Mouse (Mus musculus): Measurements from ENCODE around the gene Gm15217. TPM values are rescaled to one million over a fixed set of nuclear protein-coding genes. Genes with fewer than 3 reads are reported as not detected.

Gene Gm15217
- polyA plus RNA-seq (2021), result not detected

DNA sequence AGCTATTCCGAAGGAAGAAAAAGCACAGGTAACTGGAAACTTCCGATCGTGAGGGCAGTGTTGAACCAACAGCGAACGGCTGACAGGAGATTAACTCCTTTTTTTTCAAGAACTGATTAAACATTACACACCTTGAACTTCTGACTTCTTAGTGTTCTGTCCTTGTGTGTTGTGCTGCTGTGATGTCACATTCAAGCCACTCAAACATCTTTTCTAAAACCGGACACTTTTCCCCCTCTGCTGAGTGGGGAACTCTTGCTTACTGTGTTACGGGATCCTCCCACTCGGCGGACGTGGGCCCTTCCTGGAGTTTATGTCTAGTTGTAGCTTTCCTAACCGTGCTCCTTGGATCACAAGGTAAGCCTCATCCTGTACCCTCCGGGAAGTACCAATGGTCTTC is at the start of gene Gm15217:
Gm15217 (plus strand) TSS at position 130 of the 400 bp plus-strand sequence.
- ChIA-PET POLR2A (no interaction called here), CTCF (no interaction called here)
- in situ Hi-C loops (cut with MboI; ENCODE audit: low pct_unique_long_range_greater_than_20kb), result no loop called here
- DNase-seq (ENCODE audit: low read depth, low spot score) (no peak), ATAC-seq (no peak)
- H3K27me3 ChIP-seq, result no peaks in the 10 kb centered on the region
- TF ChIP-seq CTCF (IDR thresholded peaks at IDR 0.05), result no peak

DNA sequence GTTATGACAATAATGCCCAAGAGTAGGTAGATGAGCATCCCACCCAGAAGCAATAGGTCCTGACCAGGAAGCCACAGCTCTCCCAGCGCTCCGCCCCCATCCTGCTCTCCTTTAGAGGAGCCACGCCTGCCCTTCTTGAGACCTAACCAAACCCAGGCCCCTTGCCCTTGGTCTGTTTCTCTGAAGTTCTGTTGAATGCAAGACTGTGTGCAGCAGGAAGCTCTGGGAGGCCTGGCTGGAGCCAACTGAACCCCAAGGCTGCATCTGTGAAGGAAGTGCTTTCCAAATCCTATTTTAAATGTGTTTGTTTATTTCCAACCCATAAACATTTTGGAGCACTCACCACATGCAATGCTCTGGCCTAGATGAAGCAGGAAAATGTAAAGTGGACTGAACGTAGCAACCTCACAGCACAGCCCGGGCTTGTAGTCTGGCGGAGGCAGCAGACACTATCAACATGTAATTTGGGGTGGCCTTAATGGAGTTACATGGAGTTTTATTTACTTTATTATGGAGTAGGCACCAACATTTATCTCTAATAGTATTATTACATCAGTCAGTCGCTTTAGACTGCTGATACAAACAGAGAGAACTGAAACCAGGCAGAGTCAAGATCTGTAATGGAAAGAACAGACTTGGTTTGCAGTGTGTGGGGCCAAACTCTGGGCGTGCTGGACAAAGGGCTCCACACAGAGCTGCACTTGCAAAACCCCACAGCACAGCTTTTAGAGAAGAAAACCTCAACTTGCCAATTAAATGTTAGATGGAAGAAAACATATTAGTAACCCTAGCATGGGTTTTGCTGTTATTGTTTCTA is 45.6 kb upstream of the Gm15217 start:
- ATAC-seq, result no peak
- CTCF ChIA-PET, result no interaction called here

DNA sequence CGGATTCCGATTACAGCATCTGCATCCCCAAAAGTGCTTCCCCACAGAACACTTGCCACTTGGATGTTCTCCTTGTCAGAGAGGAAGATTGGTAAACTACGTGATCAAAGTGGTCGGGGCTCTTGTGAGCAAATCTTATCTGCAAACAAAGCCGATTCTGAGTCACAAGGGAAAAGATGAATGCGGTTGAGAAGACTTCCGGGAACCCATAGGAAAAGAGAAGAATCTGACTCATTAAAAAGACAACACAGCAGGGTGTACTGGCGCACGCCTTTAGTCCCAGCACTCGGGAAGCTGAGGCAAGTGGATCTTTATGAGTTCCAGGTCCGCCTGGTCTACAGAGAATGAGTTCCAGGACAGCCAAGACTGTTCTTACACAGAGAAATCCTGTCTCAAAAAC is 40.4 kb upstream of the Gm15217 start:
- no peak for TF ChIP-seq CTCF (IDR thresholded peaks at IDR 0.05)
- H3K27me3 ChIP-seq, result peaks cover 4% of the 10 kb centered on the region
- no peak for ATAC-seq
- DNase-seq (ENCODE audit: low read depth, low spot score), result no peak
- CTCF ChIA-PET, result interaction anchor here (1.1 kb wide), 1 partner anchor 25 kb away, joined by 3 read pairs; no protein-coding TSS in a partner anchor
- POLR2A ChIA-PET, result no interaction called here
- in situ Hi-C loops (cut with MboI; ENCODE audit: low pct_unique_long_range_greater_than_20kb), result no loop called here

More for the DNA sequence above, 45.6 kb upstream of the Gm15217 start:
- DNase-seq (ENCODE audit: low read depth, low spot score), result no peak
- TF ChIP-seq CTCF (IDR thresholded peaks at IDR 0.05), result no peak
- POLR2A ChIA-PET, result no interaction called here
- in situ Hi-C loops (cut with MboI; ENCODE audit: low pct_unique_long_range_greater_than_20kb), result no loop called here
- peaks cover 4% of the 10 kb centered on the region for H3K27me3 ChIP-seq

DNA sequence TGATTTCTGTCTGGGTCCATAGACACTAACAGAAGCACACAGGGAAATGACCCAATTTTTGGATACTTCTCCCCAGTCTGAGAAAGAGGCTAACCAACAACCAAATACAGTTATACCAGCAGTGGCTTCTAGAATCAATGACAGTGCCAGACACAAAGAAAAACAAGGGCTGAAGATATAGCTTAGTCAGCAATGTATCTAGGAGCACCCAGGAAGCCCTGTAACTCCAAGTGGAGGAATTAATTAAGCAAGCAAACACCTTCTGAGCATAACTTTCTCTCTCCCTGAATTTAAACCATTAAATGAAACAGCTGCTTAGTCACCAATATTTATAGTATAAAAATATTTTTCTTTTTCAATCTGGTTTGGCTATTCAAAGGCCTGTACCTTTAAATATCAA is 34.5 kb upstream of the Gm15217 start:
- POLR2A ChIA-PET, result no interaction called here
- no peak for ATAC-seq
- in situ Hi-C loops (cut with MboI; ENCODE audit: low pct_unique_long_range_greater_than_20kb), result no loop called here

DNA sequence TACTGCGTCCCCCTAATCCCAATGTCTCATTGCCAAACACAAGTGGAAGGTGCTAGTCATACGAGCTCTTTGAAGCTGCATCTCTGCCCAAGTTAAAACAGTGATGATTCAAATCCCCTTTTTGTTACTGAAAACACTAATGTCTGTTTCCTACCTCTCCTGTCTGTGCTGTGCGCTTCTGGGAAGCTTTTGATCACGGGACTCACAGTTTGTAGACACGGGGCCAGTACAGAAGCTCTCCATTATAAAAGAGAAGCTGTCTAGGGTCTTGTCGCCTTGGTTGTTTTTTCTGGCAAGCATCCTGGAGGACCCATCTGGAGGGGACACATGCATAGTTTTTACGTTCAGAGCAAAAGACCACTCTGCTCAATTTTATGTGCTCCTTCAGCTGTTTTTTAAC is 21.9 kb upstream of the Gm15217 start:
- CTCF ChIA-PET, result no interaction called here
- in situ Hi-C loops (cut with MboI; ENCODE audit: low pct_unique_long_range_greater_than_20kb), result no loop called here
- ATAC-seq, result no peak

More for the DNA sequence above, 34.5 kb upstream of the Gm15217 start:
- no peak for TF ChIP-seq CTCF (IDR thresholded peaks at IDR 0.05)
- H3K27me3 ChIP-seq, result no peaks in the 10 kb centered on the region
- CTCF ChIA-PET, result interaction anchor here (1.1 kb wide), 1 partner anchor 32 kb away, joined by 3 read pairs; no protein-coding TSS in a partner anchor
- DNase-seq (ENCODE audit: low read depth, low spot score), result no peak

DNA sequence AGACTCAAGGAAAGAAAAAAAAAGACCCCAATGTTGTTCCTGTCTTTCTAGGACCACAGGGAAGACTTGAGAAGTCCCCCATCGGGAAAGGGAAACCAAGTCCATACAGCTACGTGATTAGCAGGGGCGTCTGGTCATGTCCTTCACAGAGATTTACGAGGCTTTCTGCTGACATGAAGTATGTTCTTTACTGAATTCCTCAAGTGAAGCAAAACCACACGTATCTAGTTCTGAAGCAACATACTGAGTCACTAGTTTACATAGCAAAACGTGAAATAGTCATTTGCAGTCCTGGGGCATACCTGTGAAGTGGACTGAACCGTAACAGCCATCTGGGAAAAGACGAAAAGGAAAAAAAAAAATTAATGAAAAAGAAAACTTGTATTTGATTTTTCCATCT is 21.5 kb upstream of the Gm15217 start:
- no peak for TF ChIP-seq CTCF (IDR thresholded peaks at IDR 0.05)
- ChIA-PET CTCF (no interaction called here), POLR2A (interaction anchor here (1.0 kb wide), 1 partner anchor 19 kb away, joined by 3 read pairs; no protein-coding TSS in a partner anchor)
- in situ Hi-C loops (cut with MboI; ENCODE audit: low pct_unique_long_range_greater_than_20kb), result no loop called here
- H3K27me3 ChIP-seq, result no peaks in the 10 kb centered on the region
- ATAC-seq (no peak), DNase-seq (ENCODE audit: low read depth, low spot score) (peak; percentile 28)

More for the DNA sequence above, 21.9 kb upstream of the Gm15217 start:
- POLR2A ChIA-PET, result interaction anchor here (1.0 kb wide), 1 partner anchor 19 kb away, joined by 3 read pairs; no protein-coding TSS in a partner anchor
- H3K27me3 ChIP-seq, result no peaks in the 10 kb centered on the region
- DNase-seq (ENCODE audit: low read depth, low spot score), result no peak
- TF ChIP-seq CTCF (IDR thresholded peaks at IDR 0.05), result no peak

DNA sequence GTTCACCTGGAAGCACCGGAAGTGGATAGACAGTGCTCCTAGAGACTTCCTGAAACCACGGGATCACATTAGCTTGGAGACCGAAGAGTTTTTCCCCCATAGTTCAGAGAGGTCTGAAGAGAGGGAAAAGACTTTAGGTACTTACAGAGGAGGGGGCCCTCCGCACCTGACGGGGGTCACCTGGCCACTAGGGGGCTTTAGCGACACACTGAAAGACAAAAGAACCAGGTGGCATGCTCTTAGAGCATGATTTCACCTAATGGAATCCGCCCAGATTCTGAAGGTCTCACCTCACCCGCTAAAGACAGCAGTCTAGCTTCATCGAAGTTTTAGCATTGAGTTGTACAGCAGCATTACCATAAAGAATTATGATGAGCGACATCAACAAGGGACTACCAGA is 16.0 kb upstream of the Gm15217 start:
- in situ Hi-C loops (cut with MboI; ENCODE audit: low pct_unique_long_range_greater_than_20kb), result no loop called here
- POLR2A ChIA-PET, result interaction anchor here (0.6 to 0.7 kb wide), 2 partner anchors 205 to 263 kb away, joined by 3 read pairs; no protein-coding TSS in a partner anchor
- H3K27me3 ChIP-seq, result no peaks in the 10 kb centered on the region
- no peak for TF ChIP-seq CTCF (IDR thresholded peaks at IDR 0.05)
- no peak for ATAC-seq
- CTCF ChIA-PET, result interaction anchor here (1.5 kb wide), 1 partner anchor 9 kb away, joined by 3 read pairs; no protein-coding TSS in a partner anchor
- no peak for DNase-seq (ENCODE audit: low read depth, low spot score)

DNA sequence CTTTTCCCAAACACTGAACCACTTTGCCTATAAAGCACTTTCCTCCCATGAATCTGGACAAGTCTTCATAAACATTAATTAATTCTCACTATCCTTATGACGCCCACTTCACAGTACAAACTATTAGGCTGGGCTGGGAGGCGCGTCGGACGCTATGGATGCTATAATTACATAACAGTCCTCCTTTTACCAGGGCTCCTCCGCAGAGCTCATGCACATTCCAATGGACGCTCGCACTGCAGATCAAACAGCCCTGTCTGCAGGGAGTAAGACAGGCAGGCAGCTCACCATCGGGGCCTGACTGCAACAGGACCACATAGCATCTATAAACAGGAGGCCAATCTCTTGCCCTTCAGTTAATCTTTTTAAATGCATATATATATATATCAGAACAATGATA is 6.8 kb upstream of the Gm15217 start:
- no peaks in the 10 kb centered on the region for H3K27me3 ChIP-seq
- DNase-seq (ENCODE audit: low read depth, low spot score), result no peak
- ATAC-seq, result no peak
- CTCF ChIA-PET, result interaction anchor here (0.7 to 1.0 kb wide), 2 partner anchors 9 to 488 kb away, joined by 3 read pairs; no protein-coding TSS in a partner anchor
- TF ChIP-seq CTCF (IDR thresholded peaks at IDR 0.05), result no peak
- in situ Hi-C loops (cut with MboI; ENCODE audit: low pct_unique_long_range_greater_than_20kb), result no loop called here
- POLR2A ChIA-PET, result no interaction called here

DNA sequence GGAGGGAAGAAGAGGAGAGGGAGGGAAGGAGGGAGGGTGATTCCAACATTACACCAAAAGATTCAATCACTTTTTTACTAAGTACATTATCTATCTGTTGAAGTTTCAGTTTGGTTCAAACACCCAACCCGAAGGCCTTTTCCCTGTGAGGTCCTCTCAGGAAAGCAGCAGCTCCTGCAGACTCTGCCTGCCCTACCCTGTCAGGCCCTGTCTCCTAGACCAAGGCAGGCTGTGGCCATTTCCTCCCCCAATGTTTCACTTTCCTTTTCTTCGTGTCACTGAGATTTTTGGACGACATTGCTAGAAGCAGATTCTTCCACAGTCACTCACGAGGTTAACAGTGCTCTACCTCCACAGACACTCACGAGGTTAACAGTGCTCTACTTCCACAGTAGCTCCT is 3.4 kb upstream of the Gm15217 start:
- ChIA-PET POLR2A (interaction anchor here (1.7 kb wide), 1 partner anchor 18 kb away, joined by 3 read pairs; no protein-coding TSS in a partner anchor), CTCF (interaction anchor here (0.5 kb wide), 1 partner anchor 901 kb away, joined by 5 read pairs; no protein-coding TSS in a partner anchor)
- in situ Hi-C loops (cut with MboI; ENCODE audit: low pct_unique_long_range_greater_than_20kb), result no loop called here
- ATAC-seq (no peak), DNase-seq (ENCODE audit: low read depth, low spot score) (no peak)
- H3K27me3 ChIP-seq, result no peaks in the 10 kb centered on the region
- TF ChIP-seq CTCF (IDR thresholded peaks at IDR 0.05), result no peak

DNA sequence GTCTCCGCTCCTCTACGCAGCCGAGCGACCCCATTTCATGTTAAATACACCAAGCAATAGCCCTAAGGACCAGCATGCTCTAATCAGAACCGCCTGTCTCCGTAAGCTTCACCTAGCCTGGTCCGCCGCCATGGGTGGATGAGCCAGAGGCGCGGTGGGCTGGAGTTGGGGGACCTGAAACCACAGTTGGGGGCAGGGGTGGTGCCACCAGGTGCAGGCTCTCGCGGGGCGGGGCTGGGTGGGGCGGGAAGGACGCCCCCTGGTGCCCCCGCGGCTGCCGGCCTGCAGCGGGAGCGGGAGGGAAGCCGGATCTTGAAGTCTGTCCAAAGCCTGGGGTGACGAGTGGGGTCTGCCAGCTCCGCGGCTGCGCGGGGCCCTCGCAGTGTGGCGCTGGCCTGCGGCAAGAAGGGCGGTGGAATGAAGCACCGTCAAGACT is 1.1 kb downstream of the Gm15217 start:
- DNase-seq (ENCODE audit: low read depth, low spot score) (no peak), ATAC-seq (no peak)
- in situ Hi-C loops (cut with MboI; ENCODE audit: low pct_unique_long_range_greater_than_20kb), result no loop called here
- TF ChIP-seq CTCF (IDR thresholded peaks at IDR 0.05), result no peak
- POLR2A ChIA-PET, result interaction anchor here (1.0 kb wide), 1 partner anchor 12 kb away, joined by 3 read pairs; no protein-coding TSS in a partner anchor
- H3K27me3 ChIP-seq, result no peaks in the 10 kb centered on the region
- CTCF ChIA-PET, result no interaction called here

DNA sequence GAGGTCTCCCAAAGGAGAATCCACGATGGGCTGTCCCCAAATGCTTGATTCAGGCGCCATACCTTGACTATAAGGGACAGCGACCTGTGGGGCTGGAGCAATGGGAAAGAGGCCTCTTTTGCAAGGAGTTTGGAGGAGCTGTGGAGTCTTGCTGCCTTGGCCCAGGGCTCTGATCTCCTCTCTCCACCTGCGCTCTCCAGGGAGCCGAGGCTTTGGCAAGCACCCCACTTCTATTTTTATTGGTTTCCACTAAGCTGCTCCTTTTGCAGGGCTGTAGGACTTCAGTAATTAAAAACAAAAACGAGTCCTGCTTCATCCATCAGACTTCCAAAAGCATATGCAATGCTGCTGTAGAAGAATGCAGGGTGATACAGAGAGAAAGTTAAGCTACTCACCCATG is 2.2 kb downstream of the Gm15217 start:
- TF ChIP-seq CTCF (IDR thresholded peaks at IDR 0.05), result no peak
- POLR2A ChIA-PET, result no interaction called here

More for the DNA sequence above, 2.2 kb downstream of the Gm15217 start:
- DNase-seq (ENCODE audit: low read depth, low spot score) (no peak), ATAC-seq (no peak)
- H3K27me3 ChIP-seq, result no peaks in the 10 kb centered on the region
- CTCF ChIA-PET, result no interaction called here
- in situ Hi-C loops (cut with MboI; ENCODE audit: low pct_unique_long_range_greater_than_20kb), result no loop called here

All from Patski (cell line).